Mouse (Mus musculus): ENCODE measurements around the gene Col28a1. TPM values are rescaled to one million over a fixed set of nuclear protein-coding genes. Genes with fewer than 3 reads are reported as not detected.

Gene Col28a1
- total RNA-seq, 2 experiments from 2014 or later = 0.22 to 0.36 TPM

DNA sequence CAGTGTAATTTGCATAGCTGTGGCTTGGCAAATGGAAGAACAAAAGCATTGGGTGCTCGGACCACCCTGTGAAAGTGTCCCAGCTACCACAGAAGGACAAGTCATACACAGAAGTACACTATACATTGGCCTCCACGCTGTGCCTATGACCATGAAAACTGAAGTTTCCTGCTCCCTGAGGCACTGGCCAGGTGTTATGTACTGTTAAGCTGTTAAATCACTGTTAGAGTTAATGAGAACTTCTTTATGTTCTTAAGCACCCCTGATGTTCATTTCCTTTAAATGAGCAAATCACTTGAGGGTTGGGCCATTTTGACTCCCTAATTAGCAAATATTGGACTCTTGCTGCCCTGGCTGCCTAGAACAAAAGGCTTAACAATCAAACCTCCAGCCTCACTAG lies 73.3 kb downstream of the Col28a1 start:
- DNase-seq = no peak

- DNase-seq = no peak
Measured at GRCm38 (mm10) chr6:8118577-8118976, 73.8 kb downstream of the Col28a1 start.

DNA sequence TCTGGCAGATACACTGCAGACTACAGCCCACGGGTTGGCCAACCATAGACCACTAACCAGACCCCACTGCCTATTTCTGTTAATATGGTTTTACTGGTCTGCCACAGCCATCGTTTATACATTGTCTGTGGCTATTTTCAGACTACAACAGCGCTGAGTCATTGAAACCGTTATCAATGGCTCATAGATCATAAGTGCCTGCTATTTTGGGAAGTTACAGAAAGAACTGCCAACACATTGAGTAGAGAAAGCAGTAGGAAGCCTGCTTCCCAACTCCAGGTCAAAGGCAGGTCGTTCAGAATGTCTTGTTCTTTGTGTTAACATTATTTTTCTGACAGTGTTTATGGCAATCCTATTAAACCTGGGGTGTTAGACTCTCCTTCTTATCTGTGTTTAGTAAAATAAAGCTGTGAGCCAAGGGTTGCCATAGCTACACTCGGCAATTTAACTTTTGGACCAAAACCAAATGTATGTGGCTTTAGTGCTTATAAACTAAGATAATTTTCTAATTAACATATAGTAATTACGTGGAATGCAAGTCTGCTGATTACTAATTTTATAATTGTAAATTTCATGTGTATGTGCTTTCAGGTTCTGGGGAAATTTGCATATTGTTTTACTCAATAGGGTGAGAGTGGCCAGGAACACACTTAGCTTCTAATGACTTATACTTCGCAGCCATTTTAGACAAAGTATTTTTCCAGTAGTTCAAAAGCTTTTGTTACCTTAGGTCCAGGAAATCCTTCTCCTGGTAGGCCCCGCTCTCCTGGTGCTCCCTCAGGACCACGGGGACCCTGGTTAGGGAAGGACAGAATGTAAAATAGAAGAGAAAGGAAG lies 86.3 kb downstream of the Col28a1 start:
- peak; percentile 49 to 73 for DNase-seq

- no peak for DNase-seq
Measured at GRCm38 (mm10) chr6:8101224-8101623, 91.2 kb downstream of the Col28a1 start.

DNA sequence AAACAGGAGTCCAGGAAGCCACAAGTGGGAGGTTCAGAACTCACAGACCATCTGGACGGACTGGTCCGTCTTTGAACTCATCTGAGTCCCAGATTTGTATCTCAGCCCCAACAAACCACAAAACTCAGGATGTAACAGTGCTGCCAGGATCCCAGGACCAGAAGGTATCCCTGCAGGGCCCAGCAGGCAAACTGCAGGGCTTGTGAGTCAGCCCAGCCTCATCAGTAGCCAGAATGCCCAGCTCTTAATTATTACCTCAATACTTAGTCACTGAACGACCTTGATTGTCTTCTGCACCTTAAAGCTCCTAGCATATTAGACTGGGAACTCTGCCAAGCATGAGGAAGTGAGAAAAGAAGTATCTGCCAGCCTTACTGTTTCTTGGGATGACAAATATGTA lies 96.6 kb downstream of the Col28a1 start:
- peak in 1 of 2 experiments; percentile 11 for DNase-seq

GRCm38 (mm10) chr6:8094160-8094953 lies 98.1 kb downstream of the Col28a1 start:
- peak; percentile 20 to 61 for DNase-seq

DNA sequence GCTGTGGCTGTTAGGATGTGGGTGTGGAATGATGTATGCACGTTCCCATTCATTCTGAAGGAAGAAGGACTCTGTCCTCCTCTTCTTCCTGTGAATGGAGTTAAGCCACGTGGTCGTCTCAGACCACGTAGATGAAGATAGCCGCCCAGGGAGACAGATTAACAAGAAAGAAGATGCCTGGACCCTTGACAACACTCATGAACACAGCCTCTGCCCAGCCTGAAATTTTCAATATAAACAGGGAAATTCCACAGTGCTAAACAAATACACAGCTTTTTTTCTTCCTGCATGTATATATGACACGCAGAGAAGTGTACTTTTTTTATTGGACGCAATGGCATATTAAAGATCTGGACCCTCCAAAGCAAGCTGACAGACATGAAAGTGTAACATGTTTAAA lies 98.9 kb downstream of the Col28a1 start:
- no peak for DNase-seq

GRCm38 (mm10) chr6:8086847-8087246 lies 105.6 kb downstream of the Col28a1 start:
- peak; percentile 17 to 72 for DNase-seq

DNA sequence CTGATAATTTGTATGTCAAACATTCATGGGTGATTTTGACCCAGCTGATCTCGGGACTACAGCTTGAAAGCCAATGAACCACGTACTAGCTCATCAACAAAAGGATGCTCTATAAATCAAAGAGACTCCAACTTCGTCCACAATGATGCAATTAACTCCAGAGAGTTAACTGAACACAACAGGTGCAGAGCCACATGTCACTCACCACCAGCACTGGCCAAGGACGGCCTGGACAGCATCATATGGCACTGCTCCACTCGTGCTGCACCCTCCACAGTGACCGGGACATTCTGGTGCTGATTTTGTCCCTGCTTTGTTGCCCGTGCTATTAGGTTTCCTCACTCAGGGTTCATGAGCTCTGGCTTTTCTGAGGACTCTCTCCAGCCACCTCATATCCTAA lies 107.6 kb downstream of the Col28a1 start:
- no peak for DNase-seq

DNA sequence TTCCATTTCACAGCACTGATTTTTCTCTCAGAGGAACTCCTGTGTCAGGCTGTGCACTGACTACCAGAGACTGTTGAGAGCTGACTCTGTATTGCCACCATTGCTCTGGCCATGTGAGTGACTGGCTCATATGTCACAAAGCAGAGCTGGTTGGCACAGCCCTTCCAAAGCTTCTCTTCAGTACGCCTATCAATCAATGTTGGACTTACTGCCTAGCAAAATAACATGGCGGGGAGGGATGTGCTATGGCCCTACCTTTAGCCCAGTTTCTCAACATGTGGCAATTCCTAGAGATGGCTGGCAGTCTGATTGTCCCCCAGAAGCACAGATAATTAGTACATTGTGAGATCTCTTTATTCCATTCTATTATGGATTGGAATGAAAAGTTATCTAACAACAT lies 109.2 kb downstream of the Col28a1 start:
- no peak for DNase-seq

DNA sequence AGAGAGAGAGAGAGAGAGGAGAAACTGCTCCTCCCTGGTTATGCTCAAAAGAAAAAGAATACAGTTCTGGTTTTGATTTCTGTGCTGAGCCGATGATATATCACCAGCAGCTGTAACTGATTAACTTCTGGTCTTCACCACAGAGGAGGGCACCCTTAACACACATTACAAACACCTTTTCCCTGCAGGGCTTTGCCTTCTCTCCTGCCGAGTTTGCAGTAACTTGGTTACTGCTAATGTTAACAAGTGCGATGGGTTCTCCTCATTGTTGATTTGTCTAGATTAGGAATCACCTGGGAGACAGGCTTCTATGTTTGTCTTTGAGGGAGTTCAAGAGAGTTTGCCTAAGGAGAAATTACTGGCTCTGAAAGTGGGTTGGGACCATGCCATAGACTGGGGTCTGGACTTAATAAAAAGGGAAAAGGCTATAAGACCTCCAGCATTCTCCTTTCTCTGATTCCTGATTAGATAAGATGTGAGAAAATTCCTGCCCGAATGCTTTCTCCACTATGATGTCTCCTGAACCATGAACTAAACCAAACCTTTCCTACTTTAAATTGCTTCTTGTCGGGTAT lies 114.8 kb downstream of the Col28a1 start:
- DNase-seq = no peak

DNA sequence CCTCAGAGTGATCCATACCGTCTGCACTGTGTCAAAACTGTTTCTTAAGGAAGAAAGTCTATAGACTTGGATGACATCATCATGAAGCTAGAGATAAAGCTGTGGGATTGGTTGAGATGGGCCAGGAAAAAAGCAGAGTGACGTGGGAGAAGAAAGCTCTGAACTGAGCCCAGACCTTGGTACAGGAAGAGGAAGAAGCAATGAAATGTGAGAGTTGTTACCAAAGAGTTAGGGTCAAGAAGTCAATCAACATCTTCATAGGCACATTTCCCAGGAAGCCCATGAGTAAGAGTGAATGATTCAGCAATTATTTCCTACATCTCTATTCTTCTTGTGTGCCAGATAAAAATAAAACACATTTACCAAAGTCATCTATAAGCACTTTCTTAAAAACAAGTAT lies 117.5 kb downstream of the Col28a1 start:
- DNase-seq = no peak

DNA sequence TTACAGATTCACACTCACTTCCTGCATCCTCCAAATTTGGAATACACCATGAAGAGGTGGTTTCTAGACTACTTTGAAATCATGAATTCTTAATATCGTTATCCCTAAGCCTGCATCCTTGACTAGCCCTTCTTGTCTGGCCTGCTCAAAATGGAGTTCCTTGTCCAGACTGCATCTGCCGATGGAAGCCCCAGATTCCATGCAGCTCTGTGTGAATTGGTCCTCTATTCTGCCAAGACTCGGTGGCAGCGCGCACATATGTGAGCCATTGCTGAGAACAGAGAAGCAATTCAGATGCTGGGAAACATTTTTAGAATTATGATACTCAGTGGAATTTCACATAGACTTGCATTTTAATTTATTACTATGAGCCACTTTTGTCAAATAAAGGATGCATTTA lies 123.4 kb downstream of the Col28a1 start:
- DNase-seq = no peak

DNA sequence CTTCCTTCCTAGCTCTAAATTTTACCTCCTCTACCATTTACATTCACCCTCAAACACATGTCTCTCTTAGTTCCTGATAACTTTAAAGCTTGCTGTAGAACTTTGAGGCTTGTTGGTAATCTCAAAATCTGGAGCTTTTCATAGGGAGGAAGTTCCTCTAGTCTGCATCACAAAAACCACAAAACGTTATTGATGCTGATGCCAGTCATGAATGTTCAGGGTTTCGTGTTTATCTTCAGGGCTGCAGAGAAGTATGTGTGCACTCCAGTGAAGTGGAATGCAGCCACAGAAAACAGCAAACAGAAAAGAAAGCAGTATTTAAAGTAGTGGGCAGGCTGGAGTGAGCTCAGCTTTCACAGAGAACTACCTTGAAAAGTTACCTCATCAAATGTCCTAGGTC lies 124.0 kb downstream of the Col28a1 start:
- no peak for DNase-seq

DNA sequence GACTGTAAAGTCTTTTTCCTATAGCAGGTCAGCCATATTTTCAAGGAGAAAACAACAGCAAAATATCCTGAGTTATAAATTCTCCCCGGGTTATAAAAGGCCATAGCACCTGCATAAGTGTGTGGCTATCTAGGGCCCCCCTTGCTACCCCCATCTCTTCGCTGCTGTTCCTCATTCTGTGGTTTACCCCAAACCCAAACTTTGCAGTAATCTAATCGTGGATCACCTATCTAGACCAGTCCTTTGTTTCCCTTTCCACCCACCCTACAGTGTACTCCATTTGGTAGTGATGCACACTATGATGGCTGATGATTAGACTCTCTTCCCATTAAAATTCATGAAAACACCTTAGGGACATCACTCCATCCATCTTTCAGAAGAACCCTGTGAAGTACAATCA lies 125.3 kb downstream of the Col28a1 start:
- DNase-seq = no peak

GRCm38 (mm10) chr6:8066208-8066607 lies 126.2 kb downstream of the Col28a1 start:
- peak; percentile 38 to 77 for DNase-seq

DNA sequence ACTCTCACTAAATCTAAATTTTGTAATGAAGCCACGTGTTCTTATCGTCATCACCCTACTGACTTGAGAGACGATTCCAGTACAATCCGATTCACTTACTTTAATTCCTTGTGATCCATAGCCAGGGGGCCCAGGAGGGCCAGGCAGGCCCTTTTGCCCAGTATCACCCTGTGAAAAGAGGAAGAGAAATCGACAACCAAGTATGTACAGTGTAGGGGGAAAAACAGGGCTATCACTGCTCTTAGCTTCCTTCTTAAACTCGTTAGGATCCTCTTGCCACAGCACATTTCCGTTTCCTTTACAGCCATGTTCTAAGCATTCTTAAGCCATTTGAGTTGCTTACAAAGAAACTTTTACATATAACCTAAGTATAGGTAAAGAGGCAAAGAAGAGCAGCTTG lies 133.2 kb downstream of the Col28a1 start:
- no peak for DNase-seq

DNA sequence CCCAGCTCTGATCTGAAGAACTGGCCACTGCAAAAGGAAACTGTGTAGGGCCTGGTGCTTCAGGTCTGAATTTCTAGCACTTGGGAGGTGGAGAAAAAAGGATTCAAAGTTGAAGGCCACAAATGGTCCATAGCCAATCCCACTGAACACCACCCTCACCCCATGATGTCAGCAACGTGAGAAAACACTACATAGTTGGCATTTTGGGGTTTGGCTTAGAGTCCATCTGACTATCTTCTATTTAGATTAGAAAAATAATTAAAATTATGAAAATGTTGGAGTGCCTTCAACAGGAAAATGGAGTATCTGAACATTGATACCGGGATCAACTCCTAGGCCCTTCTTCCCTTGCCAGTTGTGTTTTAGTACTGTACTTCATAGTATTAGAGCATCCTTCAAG lies 144.2 kb downstream of the Col28a1 start:
- no peak for DNase-seq

DNA sequence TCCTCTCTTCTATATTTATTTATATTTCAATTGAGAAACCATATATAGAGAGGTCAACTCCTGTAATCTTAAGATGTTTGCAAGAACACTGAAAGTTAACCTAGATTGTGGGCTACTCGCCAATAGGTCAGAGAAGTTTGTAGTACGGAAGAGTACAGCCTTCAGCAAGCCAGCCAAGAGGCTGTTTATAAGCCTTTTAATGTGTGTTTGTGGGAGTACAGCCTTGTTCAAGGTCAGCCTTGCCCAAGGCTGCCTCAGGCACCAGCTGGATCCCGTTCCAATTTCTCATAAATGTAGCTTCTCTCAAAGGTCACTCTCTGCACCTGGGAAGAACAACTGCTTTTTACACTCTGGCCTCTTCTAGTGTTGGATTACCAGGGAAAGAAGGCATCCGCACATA lies 146.0 kb downstream of the Col28a1 start:
- peak in 1 of 2 experiments; percentile 6 for DNase-seq

DNA sequence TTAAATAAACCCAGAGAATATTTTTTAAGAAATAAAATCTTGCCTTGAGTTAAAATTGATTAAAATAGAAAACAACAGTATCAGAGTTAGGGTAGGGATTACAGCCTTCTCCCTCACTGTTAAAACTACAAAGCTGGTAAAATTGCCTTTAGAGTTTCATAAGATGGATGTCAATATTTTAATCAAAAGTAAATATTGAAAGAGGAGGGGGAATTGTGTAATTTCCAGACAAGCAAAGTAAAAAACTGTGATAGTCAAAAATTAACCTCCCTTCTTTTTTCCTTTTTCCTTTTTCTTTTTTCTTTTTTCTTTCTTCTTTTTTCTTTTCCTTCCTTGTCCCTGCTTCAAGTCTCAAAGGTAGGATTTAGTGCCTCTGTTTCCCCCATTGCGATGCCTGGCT lies 146.6 kb downstream of the Col28a1 start:
- no peak for DNase-seq

DNA sequence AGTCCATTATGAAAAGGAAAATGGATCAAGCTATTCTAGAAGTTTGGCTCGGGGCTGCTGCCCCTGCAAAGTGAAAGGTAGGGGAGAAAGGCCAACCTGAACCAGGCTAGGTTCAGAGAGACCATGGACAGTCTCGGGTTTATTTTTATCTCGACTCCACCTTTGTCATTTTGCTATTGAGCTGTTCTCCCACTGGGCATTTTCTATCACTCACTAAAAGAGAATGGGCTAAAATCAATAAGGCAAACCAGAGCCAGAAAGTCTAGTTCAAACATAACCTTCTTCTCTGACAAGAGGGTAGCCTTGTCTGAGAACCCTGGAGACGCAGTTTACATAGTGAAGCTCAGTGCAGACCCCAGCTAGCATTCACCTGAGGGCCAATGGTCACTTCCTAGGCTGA lies 163.7 kb downstream of the Col28a1 start:
- DNase-seq = no peak

DNA sequence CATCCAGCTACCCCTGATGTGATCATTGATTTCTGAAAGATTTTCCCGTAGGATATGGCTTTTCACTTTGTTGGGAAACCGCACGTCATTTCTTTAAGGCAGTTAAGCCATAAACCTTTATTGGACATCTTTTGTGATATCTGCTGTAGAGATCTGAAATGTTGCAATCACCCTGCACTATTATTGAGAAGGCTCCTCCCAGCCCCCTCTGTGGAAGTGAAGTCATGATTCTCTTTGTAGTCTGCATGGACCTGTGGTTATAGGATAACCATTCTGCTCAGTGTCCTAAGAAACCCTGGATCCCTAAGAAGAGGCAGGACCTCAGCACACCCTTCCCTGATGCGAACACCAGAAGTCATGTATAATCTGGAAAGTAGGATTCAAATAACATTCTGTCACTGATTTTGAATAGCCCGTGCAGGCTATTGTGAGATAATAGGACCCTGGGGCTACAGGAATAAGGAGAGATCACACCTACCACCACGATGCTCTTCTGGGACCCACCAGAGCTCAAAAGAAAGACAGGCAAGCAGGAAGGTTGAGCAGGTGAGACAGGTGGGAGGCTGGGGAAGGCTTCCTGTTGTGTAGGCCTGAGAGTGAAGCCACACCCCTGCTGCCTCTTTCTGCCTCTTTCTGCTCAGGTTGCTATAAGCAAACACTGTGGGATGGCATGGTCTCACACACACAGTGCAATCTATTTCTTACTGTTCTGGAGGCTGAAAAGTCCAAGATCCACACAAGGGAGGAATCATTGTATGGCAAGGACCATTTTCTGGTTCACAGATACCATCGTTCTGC lies 166.9 kb downstream of the Col28a1 start:
- DNase-seq = no peak
